Mouse (Mus musculus) hindlimb bud, embryonic 11.5 days (tissue): ENCODE results near the gene Olfr222.

Experiments used
- DNase-seq: peaks from one replicate; pipeline ENCODE4 v3.0.0-alpha.2; 2012; ENCODE audit warnings: low read depth, low spot score; ENCODE audit errors: extremely low spot score

Gene Olfr222

DNA sequence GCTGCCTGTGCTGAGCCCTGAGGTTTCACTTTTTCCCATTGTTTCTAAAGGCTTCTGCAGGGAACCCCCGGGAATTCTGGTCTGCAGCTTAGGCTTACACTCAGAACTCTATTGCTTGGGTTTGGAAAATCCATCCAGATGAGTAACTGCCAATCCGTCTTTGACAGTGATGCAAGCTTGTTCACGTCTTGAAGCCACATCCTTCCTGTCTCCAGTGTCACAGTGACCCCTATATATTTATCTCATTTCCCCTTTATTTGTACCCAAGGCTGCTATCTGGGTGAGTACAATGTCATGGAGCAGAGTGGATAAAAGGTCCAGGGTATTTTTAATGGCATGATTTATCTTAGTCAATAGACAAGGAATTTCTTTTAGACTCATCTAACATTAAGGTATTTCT is 34.7 kb downstream of the Olfr222 start, which contains the start of gene Nlrp3:
Nlrp3 (plus strand) TSS at position 245 of the 400 bp plus-strand sequence.
- no peak for DNase-seq

DNA sequence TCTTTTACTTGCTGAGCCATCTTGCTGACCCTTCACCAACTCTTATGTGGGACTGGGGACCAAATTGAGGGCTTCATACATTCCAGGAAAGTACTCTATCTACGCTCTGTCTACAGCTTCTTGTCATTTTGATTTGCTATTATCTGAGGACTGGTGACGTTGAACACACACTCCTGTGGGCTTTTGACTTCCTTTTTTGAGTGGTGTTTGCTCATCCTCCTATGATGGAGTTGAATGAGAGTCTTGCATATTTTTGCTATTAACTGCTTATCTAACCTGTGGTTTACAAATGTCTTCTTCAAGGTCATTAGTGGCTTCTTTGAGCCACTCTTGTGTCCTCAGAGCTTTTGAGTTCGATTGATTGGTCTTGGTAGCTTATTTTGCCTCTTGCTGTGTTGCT is 35.9 kb downstream of the Olfr222 start:
- no peak for DNase-seq

DNA sequence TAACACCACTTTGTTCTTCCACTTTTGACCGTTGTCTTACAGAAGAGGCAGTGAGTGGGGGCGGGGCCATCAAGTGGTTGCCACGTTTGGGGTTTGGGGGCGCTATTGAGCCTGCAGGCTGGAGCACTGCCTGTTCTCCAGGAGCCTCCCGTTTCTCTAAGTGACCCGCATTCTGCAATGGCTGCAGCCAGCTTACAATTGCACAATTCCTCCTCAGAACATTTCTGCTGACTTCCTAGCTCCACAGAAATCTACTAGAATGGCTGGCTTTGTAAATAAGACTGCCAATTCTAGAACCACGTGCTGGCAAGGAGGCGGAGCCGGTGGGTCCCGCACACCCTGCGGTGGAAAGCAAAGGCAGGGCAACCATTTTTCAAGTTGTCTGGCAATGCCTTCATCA is 37.6 kb downstream of the Olfr222 start:
- DNase-seq, result no peak

GRCm38 (mm10) chr11:59537218-59538130 is 38.6 kb downstream of the Olfr222 start:
- no peak for DNase-seq

DNA sequence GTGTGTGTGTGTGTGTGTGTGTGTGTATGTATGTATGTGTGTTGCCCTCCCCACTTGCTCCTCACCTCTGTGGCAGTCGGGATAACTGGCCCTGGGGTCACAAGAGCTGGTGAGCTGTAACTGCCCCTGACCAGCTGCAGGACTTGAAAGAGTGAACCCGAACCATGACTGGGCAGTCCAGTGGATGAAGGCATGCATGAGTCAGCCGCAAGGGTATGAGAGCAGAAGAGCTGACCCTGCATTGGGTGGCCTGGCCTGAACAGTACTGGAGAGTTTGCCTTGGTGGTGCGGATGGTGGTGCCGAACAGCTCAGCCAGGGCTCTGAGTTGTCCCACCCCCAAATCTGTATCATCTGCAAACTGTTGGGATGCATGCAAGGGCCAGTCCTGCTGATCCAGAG is 44.5 kb downstream of the Olfr222 start:
- no peak for DNase-seq

- DNase-seq, result no peak
Measured at GRCm38 (mm10) chr11:59530870-59531535, 45.0 kb downstream of the Olfr222 start.

DNA sequence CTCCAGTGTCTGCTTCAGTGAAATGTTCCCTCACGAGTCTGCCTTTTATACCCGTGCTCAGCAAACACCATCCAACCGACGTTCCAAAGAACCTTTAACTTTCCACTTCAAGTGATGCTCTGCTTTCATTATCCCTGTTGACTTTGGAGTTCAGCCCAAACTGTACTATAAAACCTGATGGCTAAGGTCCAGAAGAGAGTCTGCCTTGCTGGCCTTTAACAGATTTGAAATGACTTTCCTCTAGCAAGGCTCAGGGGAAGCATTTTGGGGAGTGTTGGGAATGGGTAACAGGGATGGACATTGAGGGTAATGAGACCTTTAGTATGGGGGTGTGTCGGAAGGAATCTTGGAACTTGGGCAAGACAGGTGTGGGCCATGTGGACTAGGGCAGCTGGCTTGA is 45.8 kb downstream of the Olfr222 start:
- DNase-seq, result no peak

DNA sequence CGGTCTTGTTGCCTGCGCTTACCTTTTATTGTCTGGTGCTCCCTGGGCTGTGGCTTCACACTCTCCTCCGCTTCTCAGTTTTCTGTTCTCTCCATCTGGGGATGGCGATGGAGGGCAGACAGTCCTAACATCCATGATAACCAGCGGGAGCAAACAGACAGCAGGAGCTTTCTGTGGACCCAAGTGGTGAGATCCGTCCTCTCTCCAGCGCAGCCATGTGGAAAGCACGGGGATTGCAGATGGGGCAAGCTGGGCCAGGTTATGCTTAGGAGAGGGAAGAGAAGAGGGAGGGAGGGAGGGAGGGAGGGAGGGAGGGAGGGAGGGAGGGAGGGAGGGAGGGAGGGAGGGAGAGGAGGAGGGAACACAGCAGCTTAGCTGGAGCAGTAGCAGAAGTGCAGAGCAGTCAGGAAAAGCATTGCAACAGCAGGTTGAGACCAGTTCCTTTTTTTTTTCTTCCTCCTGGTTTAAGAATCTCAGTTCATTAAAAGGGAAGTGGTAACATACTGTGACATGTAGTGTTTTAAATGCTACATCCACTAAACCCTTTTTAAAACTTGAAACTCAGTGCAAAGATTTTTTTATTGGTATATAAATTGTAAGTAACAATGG is 49.5 kb downstream of the Olfr222 start, which contains the start of gene Zkscan17:
Zkscan17 (minus strand) TSS at position 280 of the 609 bp plus-strand sequence.
- DNase-seq, result no peak

DNA sequence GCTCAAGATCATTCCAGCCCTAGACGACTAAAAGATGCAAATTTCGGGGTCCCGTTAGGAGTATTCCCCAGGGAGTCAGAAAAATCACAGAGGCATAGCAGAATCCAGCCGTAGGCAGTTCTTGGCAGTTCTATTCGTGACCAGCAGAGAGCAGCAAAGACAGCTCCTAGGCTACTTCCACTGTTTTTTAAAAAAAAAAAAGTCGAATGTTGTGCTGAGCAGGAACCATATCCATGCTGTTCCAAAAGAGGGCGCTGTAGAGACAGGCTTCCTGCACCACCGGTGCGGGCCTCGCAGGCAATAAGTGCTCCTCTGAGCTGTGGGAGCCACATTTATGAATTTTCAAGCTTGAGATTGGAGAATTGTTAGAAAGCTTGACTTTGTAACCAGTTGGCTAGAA is 50.8 kb downstream of the Olfr222 start:
- DNase-seq, result peak; percentile 60

GRCm38 (mm10) chr11:59524150-59524549 is 51.9 kb downstream of the Olfr222 start:
- no peak for DNase-seq
